Mouse (Mus musculus): ENCODE results near the gene Olfr746. TPM values are rescaled to one million over a fixed set of nuclear protein-coding genes. Genes with fewer than 3 reads are reported as not detected.

Olfr746 gene
- polyA plus RNA-seq (2017; shearing (Covaris generic)) = not detected

GRCm38 (mm10) chr14:50646783-50647182, at the start of gene Olfr746:
Gene Olfr746 (plus strand): TSS chr14:50647083.
- no peak for ATAC-seq

- ATAC-seq = no peak
Measured at GRCm38 (mm10) chr14:50614579-50614978, 32.3 kb upstream of the Olfr746 start, which contains the start of gene Olfr744. Gene Olfr744 (plus strand): TSS chr14:50614879.

GRCm38 (mm10) chr14:50639088-50639487, 7.8 kb upstream of the Olfr746 start, which contains the start of gene Olfr745:
Gene Olfr745 (plus strand): TSS chr14:50639388.
- no peak for ATAC-seq

DNA sequence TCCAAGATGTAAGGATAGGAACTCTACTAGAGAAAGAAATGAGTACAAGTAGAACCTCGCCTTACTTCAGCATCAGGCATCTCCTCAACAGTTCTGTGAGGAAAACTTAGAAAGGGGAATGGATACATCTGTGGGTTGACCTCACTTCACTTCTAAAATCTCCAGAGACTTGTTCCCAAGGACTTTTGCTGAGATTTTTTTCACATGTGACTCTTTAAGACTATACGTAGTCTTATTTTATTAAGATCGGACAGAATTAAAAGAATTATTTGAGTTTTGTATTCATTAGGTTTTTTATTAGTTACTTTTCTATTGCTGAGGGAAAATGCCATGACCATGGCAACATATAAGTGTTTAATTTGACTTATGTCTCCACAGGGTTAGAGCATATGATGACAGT, 46.2 kb downstream of the Olfr746 start, which contains the start of gene Olfr747:
Olfr747 (minus strand) TSS at position 101 of the 400 bp plus-strand sequence.
- no peak for ATAC-seq

Other genes starting within 250 kb of the Olfr746 start
- gene Olfr738, start 239.5 kb upstream of the Olfr746 start, polyA plus RNA-seq (2017; shearing (Covaris generic)) = not detected
- not detected for gene Olfr739, start 228.5 kb upstream of the Olfr746 start, polyA plus RNA-seq (2017; shearing (Covaris generic))
- not detected for gene Olfr740, start 201.5 kb upstream of the Olfr746 start, polyA plus RNA-seq (2017; shearing (Covaris generic))
- not detected for gene Olfr741, start 174.3 kb upstream of the Olfr746 start, polyA plus RNA-seq (2017; shearing (Covaris generic))
- not detected for gene Olfr742, start 143.5 kb upstream of the Olfr746 start, polyA plus RNA-seq (2017; shearing (Covaris generic))
- not detected for gene Olfr743, start 125.2 kb upstream of the Olfr746 start, polyA plus RNA-seq (2017; shearing (Covaris generic))
- not detected for gene Olfr744, start 32.2 kb upstream of the Olfr746 start, polyA plus RNA-seq (2017; shearing (Covaris generic))
- gene Olfr745, start 7.7 kb upstream of the Olfr746 start, polyA plus RNA-seq (2017; shearing (Covaris generic)) = not detected
- not detected for gene Olfr747, start 46.1 kb downstream of the Olfr746 start, polyA plus RNA-seq (2017; shearing (Covaris generic))
- gene Olfr748, start 60.3 kb downstream of the Olfr746 start, polyA plus RNA-seq (2017; shearing (Covaris generic)) = under 1 TPM in 1 of 3 experiments, not detected in 2; 0.15 TPM
- not detected for gene Olfr749, start 98.0 kb downstream of the Olfr746 start, polyA plus RNA-seq (2017; shearing (Covaris generic))
- gene Ttc5, start 138.4 kb downstream of the Olfr746 start, polyA plus RNA-seq (2017; shearing (Covaris generic)) = 100 to 1,000 TPM in 2 of 3 experiments, 10 to 100 TPM in 1; 98.6 to 131 (median 123) TPM
- not detected for gene Ccnb1ip1, start 160.6 kb downstream of the Olfr746 start, polyA plus RNA-seq (2017; shearing (Covaris generic))
- gene Parp2, start 160.8 kb downstream of the Olfr746 start, polyA plus RNA-seq (2017; shearing (Covaris generic)) = 100 to 1,000 TPM in 2 of 3 experiments, 10 to 100 TPM in 1; 75.1 to 115 (median 101) TPM
- gene Tep1, start 223.5 kb downstream of the Olfr746 start, polyA plus RNA-seq (2017; shearing (Covaris generic)) = 10 to 100 TPM; 16.0 to 28.0 (median 19.8) TPM